Mouse (Mus musculus) neural tube, embryonic 11.5 days (tissue): Measurements from ENCODE around the gene Sccpdh. TPM values are rescaled to one million over a fixed set of nuclear protein-coding genes. Genes with fewer than 3 reads are reported as not detected.

Source experiments
- ATAC-seq: fragments of 200-750 bp; cut with Nextera tagmentation; 2 replicates; pipeline ENCODE4 v1.8.0; 2017; ENCODE audit warnings: moderate number of reproducible peaks, mild to moderate bottlenecking, moderate TSS enrichment, moderate library complexity; ENCODE audit not compliant: insufficient read depth, low FRiP score, low TSS enrichment
- DNase-seq: peaks from one replicate; pipeline ENCODE4 v3.0.0-alpha.2; 2015; ENCODE audit warnings: low spot score
- H3K27ac ChIP-seq: fragments of 300-500 bp; sonication (generic); 2 replicates; pipeline ENCODE4 v1.5.1; 2014; ENCODE audit warnings: low read depth, mild to moderate bottlenecking, low read length
- H3K27me3 ChIP-seq: fragments of 300-500 bp; sonication (generic); 2 replicates; pipeline ENCODE4 v1.6.1; 2014; ENCODE audit warnings: mild to moderate bottlenecking, low read length, mixed read lengths; ENCODE audit not compliant: control insufficient read depth, insufficient read depth
- H3K36me3 ChIP-seq: fragments of 300-500 bp; sonication (generic); 2 replicates; pipeline ENCODE4 v1.6.1; 2014; ENCODE audit warnings: mild to moderate bottlenecking, low read length, moderate library complexity, mixed read lengths; ENCODE audit not compliant: control insufficient read depth, insufficient read depth
- H3K4me1 ChIP-seq: fragments of 300-500 bp; sonication (generic); 2 replicates; pipeline ENCODE4 v1.6.1; 2014; ENCODE audit warnings: low read length, mixed read lengths; ENCODE audit not compliant: control insufficient read depth, insufficient read depth
- H3K4me2 ChIP-seq: fragments of 300-500 bp; sonication (generic); 2 replicates; pipeline ENCODE4 v1.6.1; 2014; ENCODE audit warnings: low read depth, mild to moderate bottlenecking, moderate library complexity
- H3K4me3 ChIP-seq: fragments of 300-500 bp; sonication (generic); 2 replicates; pipeline ENCODE4 v1.5.1; 2014; ENCODE audit warnings: low read depth, low read length
- H3K9ac ChIP-seq: fragments of 300-500 bp; sonication (generic); 2 replicates; pipeline ENCODE4 v1.6.1; 2014; ENCODE audit warnings: mild to moderate bottlenecking, low read length
- H3K9me3 ChIP-seq: fragments of 300-500 bp; sonication (generic); 2 replicates; pipeline ENCODE4 v1.6.1; 2016; ENCODE audit warnings: low read length; ENCODE audit not compliant: control insufficient read depth
- WGBS: fragments of 180-500 bp; shearing (Covaris S2); extraction: QIAGEN DNeasy Blood & Tissue Kit; methylation state at CpG from one replicate; pipeline ENCODE4 v1.1.7; 2014; 5-methylcytosine and 5-hydroxymethylcytosine counted together
- polyA plus RNA-seq: library from polyadenylated mRNA; unstranded; fragments of >200 nt; fragmentation: Nextera tagmentation; extraction: Ambion mirVana; gene quantifications from 2 replicates; pipeline ENCODE4 v1.2.1, GENCODE M21; 2014

Gene Sccpdh
- polyA plus RNA-seq, 1 experiment from 2014 or later = 114 TPM

GRCm38 (mm10) chr1:179731391-179731790, 63.4 kb downstream of the Sccpdh start:
- no peak overlapping the region for H3K9ac ChIP-seq
- no peak overlapping the region for H3K27ac ChIP-seq
- no peak overlapping the region for H3K4me3 ChIP-seq
- no peak overlapping the region for H3K4me2 ChIP-seq
- no peaks in the 10 kb centered on the region for H3K4me1 ChIP-seq
- H3K27me3 ChIP-seq = no peaks in the 10 kb centered on the region
- H3K36me3 ChIP-seq = no peaks in the 10 kb centered on the region
- WGBS = 95% methylated on average over 3 of the region's 3 CpGs
- DNase-seq = no peak
- no peak for ATAC-seq
- no peaks in the 10 kb centered on the region for H3K9me3 ChIP-seq

- H3K4me1 ChIP-seq = no peaks in the 10 kb centered on the region
- no peak overlapping the region for H3K9ac ChIP-seq
- no peak overlapping the region for H3K4me2 ChIP-seq
- no peaks in the 10 kb centered on the region for H3K36me3 ChIP-seq
- H3K4me3 ChIP-seq = no peak overlapping the region
- H3K27me3 ChIP-seq = no peaks in the 10 kb centered on the region
- DNase-seq (peak; percentile 67), ATAC-seq (no peak)
- H3K27ac ChIP-seq = no peak overlapping the region
- WGBS = 44% methylated on average over 15 of the region's 15 CpGs
- H3K9me3 ChIP-seq = no peaks in the 10 kb centered on the region
Observed at GRCm38 (mm10) chr1:179734500-179735474, 66.8 kb downstream of the Sccpdh start.

- Histone ChIP-seq H3K4me3 (no peak overlapping the region), H3K27ac (no peak overlapping the region), H3K27me3 (no peaks in the 10 kb centered on the region), H3K4me1 (no peaks in the 10 kb centered on the region), H3K4me2 (no peak overlapping the region), H3K9me3 (no peaks in the 10 kb centered on the region), H3K9ac (no peak overlapping the region), H3K36me3 (no peaks in the 10 kb centered on the region)
- no peak for ATAC-seq
- DNase-seq = no peak
- WGBS = 89% methylated on average over 3 of the region's 3 CpGs
Observed at GRCm38 (mm10) chr1:179736483-179736882, 68.5 kb downstream of the Sccpdh start.

Other genes starting within 250 kb of the Sccpdh start
- 18.7 and 19.7 TPM in 2 replicates for gene Smyd3, start 150.2 kb upstream of the Sccpdh start, polyA plus RNA-seq
- 27.9 and 29.7 TPM in 2 replicates for gene Tfb2m, start 121.9 kb upstream of the Sccpdh start, polyA plus RNA-seq
- 31.7 and 33.5 TPM in 2 replicates for gene Cnst, start 121.8 kb upstream of the Sccpdh start, polyA plus RNA-seq
- gene Kif28, start 77.1 kb downstream of the Sccpdh start, polyA plus RNA-seq = not detected in 2 replicates
- gene Gm10518, start 135.2 kb downstream of the Sccpdh start, polyA plus RNA-seq = 0.28 TPM in 1 of 2 replicates, not detected in the other
- gene Ahctf1, start 135.5 kb downstream of the Sccpdh start, polyA plus RNA-seq = 35.8 and 39.5 TPM in 2 replicates